Mouse (Mus musculus) urinary bladder, adult 2 months (tissue): ENCODE data around the gene Iqsec3. TPM values are rescaled to one million over a fixed set of nuclear protein-coding genes. Genes with fewer than 3 reads are reported as not detected.
A peak's percentile ranks its signal among the peaks of the same experiment; 100 is the strongest.

ENCODE experiments used
- DNase-seq: peaks from one replicate; pipeline ENCODE4 v3.0.0; 2022; ENCODE audit warnings: low spot score
- polyA plus RNA-seq: library from polyadenylated mRNA; depleted of rRNA; stranded (reverse); fragments of >200 nt; gene quantifications from 2 replicates; pipeline ENCODE4 v1.2.3, GENCODE M21; 2012; rRNA removed

Iqsec3 gene
- polyA plus RNA-seq: 0.06 and 0.09 TPM in 2 replicates

GRCm38 (mm10) chr6:121473093-121473821 lies at the start of gene Iqsec3:
TSS of gene Iqsec3 (minus strand) at chr6:121473678.
- peak; percentile 91 for DNase-seq

- DNase-seq: no peak
Measured at GRCm38 (mm10) chr6:121522106-121522705, 48.7 kb upstream of the Iqsec3 start.

GRCm38 (mm10) chr6:121521030-121521429 lies 47.6 kb upstream of the Iqsec3 start:
- no peak for DNase-seq

- DNase-seq: no peak
Measured at GRCm38 (mm10) chr6:121519896-121520295, 46.4 kb upstream of the Iqsec3 start.

GRCm38 (mm10) chr6:121519266-121519810 lies 45.9 kb upstream of the Iqsec3 start:
- DNase-seq: no peak

- no peak for DNase-seq
Measured at GRCm38 (mm10) chr6:121517726-121518125, 44.2 kb upstream of the Iqsec3 start.

- no peak for DNase-seq
Measured at GRCm38 (mm10) chr6:121510381-121510780, 36.9 kb upstream of the Iqsec3 start.

- no peak for DNase-seq
Measured at GRCm38 (mm10) chr6:121509871-121510270, 36.4 kb upstream of the Iqsec3 start.

- DNase-seq: no peak
Measured at GRCm38 (mm10) chr6:121508266-121508665, 34.8 kb upstream of the Iqsec3 start.

- DNase-seq: no peak
Measured at GRCm38 (mm10) chr6:121501044-121501638, 27.7 kb upstream of the Iqsec3 start.

- no peak for DNase-seq
Measured at GRCm38 (mm10) chr6:121499856-121500255, 26.4 kb upstream of the Iqsec3 start.

- DNase-seq: no peak
Measured at GRCm38 (mm10) chr6:121498819-121499535, 25.5 kb upstream of the Iqsec3 start.

GRCm38 (mm10) chr6:121495606-121496005 lies 22.1 kb upstream of the Iqsec3 start:
- no peak for DNase-seq

GRCm38 (mm10) chr6:121495026-121495425 lies 21.5 kb upstream of the Iqsec3 start:
- no peak for DNase-seq

- DNase-seq: no peak
Measured at GRCm38 (mm10) chr6:121494319-121494718, 20.8 kb upstream of the Iqsec3 start.

- no peak for DNase-seq
Measured at GRCm38 (mm10) chr6:121491339-121491738, 17.9 kb upstream of the Iqsec3 start.

- DNase-seq: no peak
Measured at GRCm38 (mm10) chr6:121472273-121472672, 1.2 kb downstream of the Iqsec3 start.

- no peak for DNase-seq
Measured at GRCm38 (mm10) chr6:121468235-121468634, 5.2 kb downstream of the Iqsec3 start.

- DNase-seq: no peak
Measured at GRCm38 (mm10) chr6:121462628-121463340, 10.7 kb downstream of the Iqsec3 start.

- DNase-seq: no peak
Measured at GRCm38 (mm10) chr6:121457381-121457780, 16.1 kb downstream of the Iqsec3 start.

- DNase-seq: no peak
Measured at GRCm38 (mm10) chr6:121456651-121457050, 16.8 kb downstream of the Iqsec3 start.
